Mouse (Mus musculus): ENCODE results near the gene Ucma.

GRCm38 (mm10) chr2:5012491-5013324 lies 36.8 kb downstream of the Ucma start, which contains the start of gene Mcm10:
- TF ChIP-seq POLR2A (IDR thresholded peaks at IDR 0.05; ENCODE audit: control insufficient read depth, low read depth, low read length) (no peak), CTCF (IDR thresholded peaks at IDR 0.05; ENCODE audit: control insufficient read depth, insufficient read depth, insufficient replicate concordance, low read depth, low read length) (no peak)
